Mouse (Mus musculus) limb, embryonic 10.5 days (tissue): Measurements from ENCODE around the gene Ift22. TPM values are rescaled to one million over a fixed set of nuclear protein-coding genes. Genes with fewer than 3 reads are reported as not detected.
A peak's percentile ranks its signal among the peaks of the same experiment; 100 is the strongest.

Experiments used
- DNase-seq: peaks from one replicate; pipeline ENCODE4 v3.0.0-alpha.2; 2017; ENCODE audit warnings: low spot score
- H3K27ac ChIP-seq: fragments of 300-500 bp; sonication (generic); 2 replicates; pipeline ENCODE4 v1.5.1; 2016; ENCODE audit warnings: mild to moderate bottlenecking
- H3K27me3 ChIP-seq: fragments of 300-500 bp; sonication (generic); 2 replicates; pipeline ENCODE4 v1.6.1; 2016; ENCODE audit warnings: low read depth, mild to moderate bottlenecking; ENCODE audit not compliant: poor library complexity, severe bottlenecking
- H3K36me3 ChIP-seq: fragments of 300-500 bp; sonication (generic); 2 replicates; pipeline ENCODE4 v1.6.1; 2016; ENCODE audit warnings: mild to moderate bottlenecking, moderate library complexity
- H3K4me1 ChIP-seq: fragments of 300-500 bp; sonication (generic); 2 replicates; pipeline ENCODE4 v1.6.1; 2016
- H3K4me3 ChIP-seq: fragments of 300-500 bp; sonication (generic); 2 replicates; pipeline ENCODE4 v1.5.1; 2016; ENCODE audit warnings: mild to moderate bottlenecking, moderate library complexity
- H3K9me3 ChIP-seq: fragments of 300-500 bp; sonication (generic); replicated peaks from 2 replicates; pipeline ENCODE4 v1.6.1; 2016; ENCODE audit warnings: mild to moderate bottlenecking
- WGBS: fragments of 180-500 bp; shearing (Covaris S2); methylation state at CpG from one replicate; pipeline ENCODE4 v1.1.7; 2016; 5-methylcytosine and 5-hydroxymethylcytosine counted together
- polyA plus RNA-seq: library from polyadenylated mRNA; unstranded; fragments of >200 nt; fragmentation: Nextera tagmentation; extraction: Ambion mirVana; gene quantifications from 2 replicates; pipeline ENCODE4 v1.2.1, GENCODE M21; 2016

Ift22 gene
- polyA plus RNA-seq, 1 experiment from 2014 or later, result 84.0 TPM

- H3K27me3 ChIP-seq, result no peaks in the 10 kb centered on the region
- H3K4me1 ChIP-seq, result peaks cover 18% of the 10 kb centered on the region
- no peak overlapping the region for H3K4me3 ChIP-seq
- H3K9me3 ChIP-seq, result no peaks in the 10 kb centered on the region
- no peak overlapping the region for H3K27ac ChIP-seq
- no peak for DNase-seq
- WGBS, result 83% methylated on average over 5 of the region's 5 CpGs
- H3K36me3 ChIP-seq, result peaks cover 53% of the 10 kb centered on the region
Observed at GRCm38 (mm10) chr5:136958991-136959605, 51.1 kb downstream of the Ift22 start.

DNA sequence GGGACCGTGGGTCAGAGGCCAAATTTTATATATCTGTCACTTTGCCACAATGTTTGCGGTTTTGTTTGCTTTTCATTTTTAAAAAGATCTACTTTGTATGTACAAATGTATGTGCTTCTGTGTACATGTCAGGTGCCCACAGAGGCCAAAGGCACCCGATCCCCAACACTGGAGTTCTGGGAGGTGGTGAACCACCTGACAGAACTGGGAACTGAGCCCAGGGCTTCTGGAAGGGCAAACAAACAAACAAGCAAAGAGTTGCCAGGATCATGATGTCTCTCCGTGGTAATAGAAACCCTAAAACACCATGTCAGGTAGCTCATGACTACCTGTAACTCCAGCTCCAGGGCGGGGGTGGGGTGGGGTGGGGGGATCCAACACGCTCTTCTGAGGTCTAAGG lies 52.1 kb downstream of the Ift22 start:
- no peak overlapping the region for H3K27ac ChIP-seq
- no peak overlapping the region for H3K4me3 ChIP-seq
- H3K9me3 ChIP-seq, result no peaks in the 10 kb centered on the region
- no peaks in the 10 kb centered on the region for H3K27me3 ChIP-seq
- WGBS, result 96% methylated on average over 6 of the region's 6 CpGs
- H3K36me3 ChIP-seq, result peaks cover 63% of the 10 kb centered on the region
- peaks cover 16% of the 10 kb centered on the region for H3K4me1 ChIP-seq
- no peak for DNase-seq

DNA sequence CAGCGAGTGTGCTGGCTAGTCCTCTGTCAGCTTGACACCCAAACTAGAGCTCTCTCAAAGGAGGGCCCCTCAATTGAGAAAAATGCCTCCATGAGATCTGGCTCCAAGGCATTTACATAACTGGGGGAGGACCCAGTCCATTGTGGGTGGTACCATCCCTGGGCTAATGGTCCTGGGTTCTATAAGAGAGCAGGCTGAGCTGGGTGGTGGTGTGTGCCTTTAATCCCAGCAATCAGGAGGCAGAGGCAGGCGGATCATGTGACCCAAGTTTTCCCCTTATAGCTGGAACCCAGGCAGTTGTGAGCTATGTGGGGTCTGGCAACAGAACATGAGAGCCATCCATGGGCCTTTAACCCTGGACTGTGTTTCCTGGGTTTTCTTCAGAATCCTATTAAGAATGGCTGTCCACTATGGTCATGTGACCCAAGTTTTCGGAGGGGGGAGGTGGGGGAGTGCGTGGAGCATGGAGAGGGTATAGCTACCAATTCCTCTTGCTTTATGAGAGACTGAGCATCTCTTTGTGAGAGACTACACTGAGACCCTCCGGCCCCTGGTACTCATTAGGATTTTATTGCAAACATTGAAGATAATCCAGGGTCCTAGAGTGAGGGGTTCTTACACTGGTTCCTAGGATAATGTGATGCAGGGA lies 53.5 kb downstream of the Ift22 start:
- no peaks in the 10 kb centered on the region for H3K27me3 ChIP-seq
- H3K4me1 ChIP-seq, result peaks cover 24% of the 10 kb centered on the region
- DNase-seq, result peak; percentile 38
- 24% methylated on average over 5 of the region's 5 CpGs for WGBS
- H3K27ac ChIP-seq, result peak overlapping the region; percentile 87
- no peaks in the 10 kb centered on the region for H3K9me3 ChIP-seq
- peak overlapping the region; percentile 67 for H3K4me3 ChIP-seq
- peaks cover 71% of the 10 kb centered on the region for H3K36me3 ChIP-seq

DNA sequence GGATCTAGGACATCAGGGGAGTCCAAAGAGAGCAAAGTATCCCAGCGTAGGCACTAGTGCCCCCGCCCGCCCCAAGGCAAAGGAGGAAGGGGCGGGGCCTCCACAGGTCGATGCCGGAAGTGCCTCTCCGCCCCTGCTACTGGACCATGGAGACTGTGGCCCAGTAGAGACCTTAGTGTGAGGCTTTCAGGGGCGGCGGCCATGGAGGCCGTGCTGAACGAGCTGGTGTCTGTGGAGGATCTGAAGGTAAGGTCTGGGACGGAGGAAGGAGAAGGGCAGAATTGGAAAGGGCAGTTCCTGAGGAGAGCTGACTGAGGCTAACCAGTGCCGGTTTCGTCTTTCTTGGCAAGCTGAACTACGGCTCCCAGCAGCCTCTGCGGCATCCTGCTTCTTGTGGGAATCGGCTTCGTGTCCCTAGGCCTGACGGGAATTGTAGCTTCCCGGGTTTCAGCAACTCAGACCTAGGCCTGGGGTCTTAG lies 54.1 kb downstream of the Ift22 start:
- 0% methylated on average over 20 of the region's 20 CpGs for WGBS
- Histone ChIP-seq H3K9me3 (no peaks in the 10 kb centered on the region), H3K4me1 (peaks cover 27% of the 10 kb centered on the region), H3K27me3 (no peaks in the 10 kb centered on the region), H3K36me3 (peaks cover 71% of the 10 kb centered on the region), H3K4me3 (peak overlapping the region; percentile 67), H3K27ac (peak overlapping the region; percentile 87)
- peak; percentile 94 for DNase-seq

GRCm38 (mm10) chr5:136962501-136962900 lies 54.6 kb downstream of the Ift22 start:
- H3K36me3 ChIP-seq, result peaks cover 72% of the 10 kb centered on the region
- no peaks in the 10 kb centered on the region for H3K9me3 ChIP-seq
- H3K27me3 ChIP-seq, result no peaks in the 10 kb centered on the region
- peak overlapping the region; percentile 87 for H3K27ac ChIP-seq
- peak; percentile 84 for DNase-seq
- 3% methylated on average over 10 of the region's 10 CpGs for WGBS
- H3K4me3 ChIP-seq, result peak overlapping the region; percentile 67
- peaks cover 27% of the 10 kb centered on the region for H3K4me1 ChIP-seq

- H3K36me3 ChIP-seq, result peaks cover 74% of the 10 kb centered on the region
- 75% methylated on average over 8 of the region's 8 CpGs for WGBS
- peak overlapping the region; percentile 87; the same call in 1 of the 2 replicates for H3K27ac ChIP-seq
- H3K4me1 ChIP-seq, result peaks cover 27% of the 10 kb centered on the region
- H3K9me3 ChIP-seq, result no peaks in the 10 kb centered on the region
- DNase-seq, result no peak
- peak overlapping the region; percentile 67 for H3K4me3 ChIP-seq
- H3K27me3 ChIP-seq, result no peaks in the 10 kb centered on the region
Observed at GRCm38 (mm10) chr5:136962966-136963540, 55.1 kb downstream of the Ift22 start.

Other genes starting within 250 kb of the Ift22 start
- not detected in 2 replicates for gene Myl10, start 215.0 kb upstream of the Ift22 start, polyA plus RNA-seq
- 128 TPM in 2 replicates for gene Col26a1, start 24.9 kb upstream of the Ift22 start, polyA plus RNA-seq
- 262 and 277 TPM in 2 replicates for gene Fis1, start 45.1 kb downstream of the Ift22 start, polyA plus RNA-seq
- gene Cldn15, start 58.5 kb downstream of the Ift22 start, polyA plus RNA-seq, result 0.13 and 0.39 TPM in 2 replicates
- 39.4 and 40.8 TPM in 2 replicates for gene Plod3, start 78.9 kb downstream of the Ift22 start, polyA plus RNA-seq
- 116 and 119 TPM in 2 replicates for gene Znhit1, start 79.9 kb downstream of the Ift22 start, polyA plus RNA-seq
- gene Vgf, start 118.2 kb downstream of the Ift22 start, polyA plus RNA-seq, result 0.16 TPM in 1 of 2 replicates, not detected in the other
- gene Ap1s1, start 138.0 kb downstream of the Ift22 start, polyA plus RNA-seq, result 155 and 170 TPM in 2 replicates
- 0.36 and 0.39 TPM in 2 replicates for gene Serpine1, start 164.1 kb downstream of the Ift22 start, polyA plus RNA-seq
- gene Trim56, start 208.1 kb downstream of the Ift22 start, polyA plus RNA-seq, result 5.6 and 7.0 TPM in 2 replicates
- gene Muc3, start 241.2 kb downstream of the Ift22 start, polyA plus RNA-seq, result not detected in 2 replicates